Mouse (Mus musculus) heart, postnatal 0 days (tissue): ENCODE results near the gene Adamts16. TPM values are rescaled to one million over a fixed set of nuclear protein-coding genes. Genes with fewer than 3 reads are reported as not detected.
A peak's percentile ranks its signal among the peaks of the same experiment; 100 is the strongest.
"Not testable (repeated sequence)": the region's sequence is repeated elsewhere in the genome, so short reads cannot be mapped to it uniquely, and the experiment has no call there.

ENCODE experiments used
- ATAC-seq: fragments of 200-750 bp; cut with Nextera tagmentation; 2 replicates; pipeline ENCODE4 v1.8.0; 2017; ENCODE audit warnings: low read depth, moderate number of reproducible peaks, moderate library complexity; ENCODE audit not compliant: insufficient read depth
- DNase-seq: peaks from one replicate; pipeline ENCODE4 v3.0.0-alpha.2; 2016; ENCODE audit warnings: low spot score
- H3K27ac ChIP-seq: fragments of 300-500 bp; sonication (generic); 2 replicates; pipeline ENCODE4 v1.5.1; 2014; ENCODE audit warnings: low read depth, mild to moderate bottlenecking
- H3K27me3 ChIP-seq: fragments of 300-500 bp; sonication (generic); 2 replicates; pipeline ENCODE4 v1.6.1; 2014; ENCODE audit warnings: low read length, mixed read lengths; ENCODE audit not compliant: control insufficient read depth, insufficient read depth
- H3K36me3 ChIP-seq: fragments of 300-500 bp; sonication (generic); replicated peaks from 2 replicates; pipeline ENCODE4 v1.6.1; 2014; ENCODE audit warnings: low read length, mixed read lengths; ENCODE audit not compliant: control insufficient read depth, insufficient read depth
- H3K4me1 ChIP-seq: fragments of 300-500 bp; sonication (generic); 2 replicates; pipeline ENCODE4 v1.6.1; 2014; ENCODE audit warnings: antibody characterized with exemption; ENCODE audit not compliant: control insufficient read depth, insufficient read depth
- H3K4me2 ChIP-seq: fragments of 300-500 bp; sonication (generic); 2 replicates; pipeline ENCODE4 v1.6.1; 2014; ENCODE audit warnings: low read depth, mild to moderate bottlenecking, low read length, moderate library complexity
- H3K4me3 ChIP-seq: fragments of 300-500 bp; sonication (generic); 2 replicates; pipeline ENCODE4 v1.5.1; 2014; ENCODE audit warnings: low read depth, low read length
- H3K9ac ChIP-seq: fragments of 300-500 bp; sonication (generic); replicated peaks from 2 replicates; pipeline ENCODE4 v1.6.1; 2014; ENCODE audit warnings: low read depth, low read length, mixed read lengths
- H3K9me3 ChIP-seq: fragments of 300-500 bp; sonication (generic); replicated peaks from 2 replicates; pipeline ENCODE4 v1.6.1; 2016; ENCODE audit warnings: low read length; ENCODE audit not compliant: control insufficient read depth
- CTCF ChIP-seq: IDR thresholded peaks from 2 replicates; pipeline ENCODE4 v1.5.1; 2016; ENCODE audit warnings: antibody characterized with exemption, control low read depth, low read depth
- EP300 ChIP-seq: IDR thresholded peaks from 2 replicates; pipeline ENCODE4 v1.6.1; 2016; ENCODE audit warnings: antibody characterized with exemption, low read depth
- WGBS: fragments of 180-500 bp; shearing (Covaris S2); extraction: QIAGEN DNeasy Blood & Tissue Kit; methylation state at CpG from one replicate; pipeline ENCODE4 v1.1.7; 2014; 5-methylcytosine and 5-hydroxymethylcytosine counted together
- polyA plus RNA-seq: library from polyadenylated mRNA; unstranded; fragments of >200 nt; fragmentation: Nextera tagmentation; extraction: Ambion mirVana; gene quantifications from 2 replicates; pipeline ENCODE4 v1.2.1, GENCODE M21; 2015
- total RNA-seq: library from RNA; depleted of rRNA; stranded (reverse); fragments of >200 nt; gene quantifications from 2 replicates; pipeline ENCODE4 v1.2.3, GENCODE M21; 2014; ENCODE audit warnings: low replicate concordance

Gene Adamts16
- total and polyA plus RNA-seq, 2 experiments from 2014 or later: 0.05 to 0.57 TPM

- H3K4me1 ChIP-seq: 0 out of 2 replicates have a peak, but pooled peaks cover 6% of the 10 kb centered on the region
- no peaks in the 10 kb centered on the region for H3K9me3 ChIP-seq
- no peak overlapping the region for H3K9ac ChIP-seq
- H3K27ac ChIP-seq: no peak overlapping the region
- DNase-seq: no peak
- no peak overlapping the region for H3K4me2 ChIP-seq
- H3K4me3 ChIP-seq: no peak overlapping the region
- no peaks in the 10 kb centered on the region for H3K27me3 ChIP-seq
- no peaks in the 10 kb centered on the region for H3K36me3 ChIP-seq
- 100% methylated on average over 1 of the region's 1 CpGs for WGBS
- ATAC-seq: no peak
- TF ChIP-seq CTCF (no peak), EP300 (no peak)
These were observed 35.9 kb upstream of the Adamts16 start for GRCm38 (mm10) chr13:70877550-70877913.

DNA sequence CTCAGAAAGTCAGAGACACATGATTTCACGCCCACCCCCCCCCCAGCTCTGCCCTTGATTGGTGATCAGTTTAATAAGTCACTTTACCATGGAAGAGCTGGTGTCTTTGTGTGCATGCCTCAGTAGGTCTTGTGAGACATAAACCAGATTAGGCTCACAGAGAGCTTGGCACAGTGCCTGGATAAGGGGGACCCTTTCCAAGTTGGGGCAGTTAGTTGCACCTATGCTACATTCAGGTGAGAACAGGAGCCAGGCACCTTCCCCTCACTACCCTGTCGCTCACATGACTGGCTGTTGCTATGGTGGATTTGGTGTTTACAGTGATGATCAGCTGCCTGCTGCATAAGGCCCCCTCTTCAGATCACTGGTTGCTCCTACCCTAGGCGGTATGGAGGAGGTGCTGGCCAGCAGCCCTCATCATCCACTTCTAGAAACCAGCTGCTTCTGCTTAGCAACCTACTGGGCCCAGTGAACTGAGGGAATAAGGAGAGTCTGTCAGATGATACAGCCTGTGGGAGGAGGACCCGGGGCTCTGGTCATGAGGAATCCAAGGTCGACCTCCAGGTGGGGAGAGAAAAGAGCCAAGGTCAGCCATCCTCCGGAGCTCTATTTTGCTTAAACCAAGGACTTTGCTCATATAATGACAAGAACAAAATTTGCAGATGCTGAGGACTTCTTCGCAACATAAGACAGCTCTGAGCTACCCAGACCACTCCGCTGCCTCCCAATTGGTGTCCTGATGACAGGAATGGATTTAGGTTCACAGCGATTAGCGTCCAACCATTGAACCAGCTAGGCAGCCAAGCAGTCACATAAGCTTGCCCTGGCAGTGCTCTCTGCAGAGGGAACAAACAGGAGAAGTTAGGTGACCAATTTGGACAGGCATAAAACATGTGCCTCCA, 35.3 kb upstream of the Adamts16 start:
- Histone ChIP-seq H3K4me2 (no peak overlapping the region), H3K4me3 (no peak overlapping the region), H3K36me3 (no peaks in the 10 kb centered on the region), H3K4me1 (0 out of 2 replicates have a peak, but pooled peaks cover 6% of the 10 kb centered on the region), H3K27ac (no peak overlapping the region), H3K9ac (no peak overlapping the region), H3K9me3 (no peaks in the 10 kb centered on the region), H3K27me3 (no peaks in the 10 kb centered on the region)
- DNase-seq (no peak), ATAC-seq (peak; percentile 20; the same call in 1 of the 2 replicates)
- 62% methylated on average over 10 of the region's 10 CpGs for WGBS
- no peak for TF ChIP-seq CTCF

DNA sequence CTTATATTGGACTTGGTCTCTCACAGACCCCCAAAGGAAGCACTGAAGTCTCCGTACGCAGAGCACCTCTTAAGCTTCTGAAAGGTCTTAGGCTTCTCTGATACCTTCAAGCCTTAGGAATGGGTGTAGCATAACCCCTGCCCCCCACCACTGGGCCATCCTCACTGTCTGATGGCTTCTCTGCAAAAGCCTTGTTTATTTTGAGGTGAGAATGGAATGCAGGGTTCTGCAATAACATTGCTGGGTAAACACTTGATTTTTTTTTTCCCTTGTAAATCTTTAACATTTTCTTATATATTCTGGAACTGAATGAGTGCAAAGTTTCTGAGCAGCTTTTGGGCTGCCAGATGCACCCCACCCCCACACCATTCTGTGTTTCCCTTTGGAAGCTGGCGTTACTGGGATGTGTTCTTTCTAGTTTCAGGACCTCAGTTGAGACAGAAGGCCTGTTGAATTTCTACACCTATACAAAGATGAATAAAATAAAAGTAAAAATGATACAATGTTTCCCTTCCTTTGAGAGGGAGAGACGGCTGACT, 33.9 kb upstream of the Adamts16 start:
- Histone ChIP-seq H3K4me2 (no peak overlapping the region), H3K4me1 (0 out of 2 replicates have a peak, but pooled peaks cover 6% of the 10 kb centered on the region), H3K4me3 (no peak overlapping the region), H3K36me3 (no peaks in the 10 kb centered on the region), H3K27ac (no peak overlapping the region), H3K9ac (no peak overlapping the region), H3K9me3 (no peaks in the 10 kb centered on the region), H3K27me3 (no peaks in the 10 kb centered on the region)
- WGBS: 91% methylated on average over 4 of the region's 4 CpGs
- no peak for ATAC-seq
- no peak for DNase-seq
- TF ChIP-seq CTCF: no peak
- no peak for TF ChIP-seq EP300

- Histone ChIP-seq H3K4me1 (0 out of 2 replicates have a peak, but pooled peaks cover 6% of the 10 kb centered on the region), H3K9me3 (no peaks in the 10 kb centered on the region), H3K27ac (no peak overlapping the region), H3K4me2 (no peak overlapping the region), H3K36me3 (no peaks in the 10 kb centered on the region), H3K4me3 (no peak overlapping the region), H3K27me3 (no peaks in the 10 kb centered on the region), H3K9ac (no peak overlapping the region)
- TF ChIP-seq CTCF (no peak), EP300 (no peak)
- DNase-seq (no peak), ATAC-seq (no peak)
These were observed 33.1 kb upstream of the Adamts16 start for GRCm38 (mm10) chr13:70874741-70875140.

GRCm38 (mm10) chr13:70873851-70874250, 32.2 kb upstream of the Adamts16 start:
- not testable (repeated sequence) for H3K4me3 ChIP-seq, H3K9me3 ChIP-seq, H3K27me3 ChIP-seq, DNase-seq, H3K27ac ChIP-seq, H3K9ac ChIP-seq, H3K36me3 ChIP-seq, H3K4me1 ChIP-seq, H3K4me2 ChIP-seq, ATAC-seq
- 71% methylated on average over 13 of the region's 13 CpGs for WGBS

DNA sequence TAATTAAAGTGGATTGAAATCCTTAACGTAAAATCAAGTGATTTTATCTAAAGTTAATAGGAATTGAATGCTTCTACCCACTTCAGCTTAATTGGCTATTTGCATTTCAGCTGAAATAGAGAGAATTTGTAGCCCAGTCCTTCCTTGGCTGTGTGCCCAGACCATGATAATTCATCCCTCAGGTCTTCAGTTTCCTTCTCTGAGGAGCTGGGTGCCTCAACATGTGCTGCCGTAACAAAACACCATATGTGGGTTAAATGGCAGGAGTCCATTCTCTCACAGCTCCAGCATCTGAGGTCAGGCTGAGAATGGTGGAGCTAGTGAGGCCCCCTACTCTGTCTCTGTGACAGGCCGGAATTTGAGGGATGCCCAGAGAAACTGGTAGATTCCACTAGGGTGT, 29.4 kb upstream of the Adamts16 start:
- WGBS: 73% methylated on average over 3 of the region's 3 CpGs
- TF ChIP-seq EP300 (no peak), CTCF (no peak)
- no peak for ATAC-seq

More for the DNA sequence above, 29.4 kb upstream of the Adamts16 start:
- Histone ChIP-seq H3K4me1 (no peaks in the 10 kb centered on the region), H3K36me3 (no peaks in the 10 kb centered on the region), H3K27me3 (no peaks in the 10 kb centered on the region), H3K27ac (no peak overlapping the region), H3K4me2 (no peak overlapping the region), H3K9me3 (no peaks in the 10 kb centered on the region), H3K9ac (no peak overlapping the region), H3K4me3 (no peak overlapping the region)
- no peak for DNase-seq
